Mouse (Mus musculus) thymus, postnatal 0 days (tissue): ENCODE measurements at regions not wholly inside any gene's neighbourhood (a gene's known extent, or its start where the extent isn't known, plus 50 kb on each side); places are given as distances from the start of the nearest gene placed in this dataset.

Experiments used
- DNase-seq: peaks from one replicate; pipeline ENCODE4 v3.0.0-alpha.2; 2015; ENCODE audit warnings: low spot score

GRCm38 (mm10) chr4:107736866-107737265, 52.8 kb upstream of the Dmrtb1 start:
- no peak for DNase-seq

- peak; percentile 79 for DNase-seq
These were observed 53.9 kb upstream of the Dmrtb1 start for GRCm38 (mm10) chr4:107737907-107738306.

GRCm38 (mm10) chr4:107738776-107739175, 54.7 kb upstream of the Dmrtb1 start:
- no peak for DNase-seq

GRCm38 (mm10) chr4:107739789-107740405, 55.9 kb upstream of the Dmrtb1 start:
- DNase-seq = no peak

GRCm38 (mm10) chr4:107743646-107744045, 58.4 kb upstream of the Lrp8 start:
- DNase-seq = no peak

GRCm38 (mm10) chr4:107746366-107746765, 55.7 kb upstream of the Lrp8 start:
- no peak for DNase-seq

GRCm38 (mm10) chr4:107746923-107747431, 55.1 kb upstream of the Lrp8 start:
- DNase-seq = no peak

GRCm38 (mm10) chr4:107747454-107747853, 54.6 kb upstream of the Lrp8 start:
- DNase-seq = no peak

GRCm38 (mm10) chr4:107747907-107748628, 54.0 kb upstream of the Lrp8 start:
- no peak for DNase-seq

GRCm38 (mm10) chr4:107749045-107749444, 53.0 kb upstream of the Lrp8 start:
- no peak for DNase-seq

- no peak for DNase-seq
These were observed 52.0 kb upstream of the Lrp8 start for GRCm38 (mm10) chr4:107750017-107750416.
